ENCODE assay signal across 9 mouse cellular contexts in the genomic region with DNA sequence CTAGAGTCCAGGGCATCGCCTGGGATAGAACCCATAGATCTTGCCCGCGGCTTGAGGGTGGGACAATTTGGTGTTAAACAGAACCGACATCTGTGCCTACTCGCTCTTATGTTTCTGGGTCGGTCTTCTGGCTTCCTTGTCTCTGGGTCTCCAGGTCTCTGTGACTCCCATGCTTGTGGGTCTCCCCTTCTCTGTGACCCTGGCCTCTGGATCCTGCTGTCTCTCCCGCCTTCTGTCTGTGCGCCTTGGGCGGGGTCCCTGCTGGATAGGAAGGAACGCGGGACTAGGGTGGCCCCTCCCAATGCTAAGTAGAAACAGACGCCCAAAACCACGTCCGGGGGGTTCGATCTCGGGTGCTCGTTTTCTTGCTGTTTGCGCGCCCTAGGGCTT. TPM values are rescaled to one million over a fixed set of nuclear protein-coding genes. Genes with fewer than 3 reads are reported as not detected.
DNase-seq lines count a peak whose midpoint lies in the region; ATAC-seq and TF ChIP-seq lines count a peak whose summit lies in the region.
"Had no signal": no experiment of that assay in that cellular context is flagged by ENCODE, and none has a peak within 500 bp of the region (broad histone marks: within the 10 kb centered on the region; RNA-seq: fewer than 3 reads in every experiment).

No protein-coding gene starts in this region.

- no peak for TF ChIP-seq POLR2A in CH12.LX (IDR thresholded peaks at IDR 0.05; ENCODE audit: low read depth, low read length)
- TF ChIP-seq POLR2A in bone marrow, adult 2 months (IDR thresholded peaks at IDR 0.05; ENCODE audit: borderline replicate concordance, control insufficient read depth, low read depth, low read length) = no peak

- WGBS in bone marrow, adult 2 months = 2% methylated on average over 19 of the region's 19 CpGs
- 14% methylated on average over 19 of the region's 19 CpGs for WGBS in heart, embryonic 11.5 days (ENCODE audit: insufficient replicate concordance)
- WGBS in limb, embryonic 11.5 days = 19% methylated on average over 19 of the region's 19 CpGs
- 28% methylated on average over 19 of the region's 19 CpGs for WGBS in midbrain, embryonic 13.5 days

- no peaks in the 10 kb centered on the region for H3K9me3 ChIP-seq in CH12.LX (replicated peaks; ENCODE audit: low read length)
- no peaks in the 10 kb centered on the region for H3K9me3 ChIP-seq in heart, embryonic 11.5 days (replicated peaks; ENCODE audit: control insufficient read depth, low read length)
- H3K9me3 ChIP-seq in limb, embryonic 11.5 days (ENCODE audit: control insufficient read depth, low read length) = no peaks in the 10 kb centered on the region
- no peaks in the 10 kb centered on the region for H3K9me3 ChIP-seq in midbrain, embryonic 13.5 days

- H3K4me2 ChIP-seq in CH12.LX (ENCODE audit: insufficient read depth, low read depth, poor library complexity, severe bottlenecking) = peak overlapping the region; percentile 74
- H3K4me2 ChIP-seq in heart, embryonic 11.5 days = peak overlapping the region; percentile 83
- peak overlapping the region; percentile 86 for H3K4me2 ChIP-seq in limb, embryonic 11.5 days (ENCODE audit: low read depth, severe bottlenecking)
- H3K4me2 ChIP-seq in midbrain, embryonic 13.5 days (replicated peaks) = peak overlapping the region; percentile 62

- no peak for TF ChIP-seq CTCF in CH12.LX (conservative IDR thresholded peaks at IDR 0.05 in 1 of 2, IDR thresholded peaks at IDR 0.05 in 1 of 2; ENCODE audit: low read depth in 2 of 2, low read length in 2 of 2)
- no peak for TF ChIP-seq CTCF in bone marrow, adult 2 months (IDR thresholded peaks at IDR 0.05; ENCODE audit: control insufficient read depth, insufficient read depth, low read length)

- dilution Hi-C loops in CH12.LX (cut with MboI; ENCODE audit: extremely low pct_ligation_motif_present, extremely low pct_unique_long_range_greater_than_20kb, low sequenced_read_pairs) = no loop called here

- H3K9ac ChIP-seq in CH12.LX (ENCODE audit: insufficient read depth, low read depth) = peak overlapping the region; percentile 49; the same call in 1 of the 2 replicates
- peak overlapping the region; percentile 71 for H3K9ac ChIP-seq in heart, embryonic 11.5 days (ENCODE audit: low read depth, low read length)
- peak overlapping the region; percentile 35 for H3K9ac ChIP-seq in limb, embryonic 11.5 days (ENCODE audit: low read length)
- H3K9ac ChIP-seq in midbrain, embryonic 13.5 days (replicated peaks) = peak overlapping the region; percentile 52

- in situ Hi-C loops in CH12.LX (cut with MboI; ENCODE audit: low pct_ligation_motif_present, low pct_unique_long_range_greater_than_20kb, low sequenced_read_pairs) = loop anchor here (5.0 kb wide), 1 partner anchor 135 kb away; no protein-coding TSS in a partner anchor

- H3K27ac ChIP-seq in CH12.LX (ENCODE audit: insufficient read depth, low read depth) = no peak overlapping the region
- H3K27ac ChIP-seq in bone marrow, adult 2 months (ENCODE audit: control insufficient read depth, insufficient read depth, low read depth, low read length, poor library complexity) = peak overlapping the region; percentile 56
- no peak overlapping the region for H3K27ac ChIP-seq in heart, embryonic 11.5 days (ENCODE audit: low read depth, low read length)
- H3K27ac ChIP-seq in limb, embryonic 11.5 days (replicated peaks; ENCODE audit: low read depth, low read length) = no peak overlapping the region
- H3K27ac ChIP-seq in midbrain, embryonic 13.5 days = no peak overlapping the region

- no peak for DNase-seq in CH12.LX (ENCODE audit: extremely low read depth)
- DNase-seq in limb, embryonic 11.5 days (ENCODE audit: low spot score) = no peak
- DNase-seq in right cerebral cortex, adult 2 months (ENCODE audit: low spot score in 2 of 2) = no peak
- DNase-seq in frontal cortex, postnatal 25 days (ENCODE audit: low spot score in 2 of 2) = no peak

- H3K27me3 ChIP-seq in CH12.LX (replicated peaks) = peaks cover 68% of the 10 kb centered on the region
- no peaks in the 10 kb centered on the region for H3K27me3 ChIP-seq in heart, embryonic 11.5 days (ENCODE audit: control insufficient read depth, insufficient read depth, low read length)
- peaks cover 20% of the 10 kb centered on the region for H3K27me3 ChIP-seq in limb, embryonic 11.5 days (ENCODE audit: control insufficient read depth, insufficient read depth, low read length)
- peaks cover 49% of the 10 kb centered on the region for H3K27me3 ChIP-seq in midbrain, embryonic 13.5 days

- no peaks in the 10 kb centered on the region for H3K36me3 ChIP-seq in CH12.LX (replicated peaks in 1 of 2; ENCODE audit: control insufficient read depth in 1 of 2, insufficient read depth in 1 of 2, low read length in 1 of 2)
- no peaks in the 10 kb centered on the region for H3K36me3 ChIP-seq in heart, embryonic 11.5 days (ENCODE audit: control insufficient read depth, insufficient read depth, low read length)
- no peaks in the 10 kb centered on the region for H3K36me3 ChIP-seq in limb, embryonic 11.5 days (ENCODE audit: control insufficient read depth, insufficient read depth, low read length)
- no peaks in the 10 kb centered on the region for H3K36me3 ChIP-seq in midbrain, embryonic 13.5 days

- no peak for TF ChIP-seq EP300 in CH12.LX (IDR thresholded peaks at IDR 0.05; ENCODE audit: low read length)

- ATAC-seq in heart, embryonic 11.5 days (replicated peaks; ENCODE audit: insufficient number of reproducible peaks, low FRiP score, low TSS enrichment) = no peak
- ATAC-seq in limb, embryonic 11.5 days (ENCODE audit: insufficient number of reproducible peaks, low FRiP score, low TSS enrichment, low read depth) = no peak
- no peak for ATAC-seq in midbrain, embryonic 13.5 days
- ATAC-seq in monocyte, adult 5-6 weeks (replicated peaks; ENCODE audit: insufficient number of reproducible peaks, low FRiP score, low TSS enrichment, poor library complexity, severe bottlenecking) = no peak

- TF ChIP-seq RAD21 in CH12.LX (IDR thresholded peaks at IDR 0.05; ENCODE audit: low read depth, low read length) = no peak

- peak overlapping the region in 2 of 3 experiments; percentile 45 to 80 for H3K4me3 ChIP-seq in CH12.LX (replicated peaks in 1 of 3; ENCODE audit: low read depth in 2 of 3, low read length in 2 of 3, poor library complexity in 1 of 3)
- peak overlapping the region; percentile 96 for H3K4me3 ChIP-seq in bone marrow, adult 2 months (replicated peaks; ENCODE audit: control insufficient read depth, low read depth, low read length)
- peak overlapping the region; percentile 59 for H3K4me3 ChIP-seq in heart, embryonic 11.5 days (ENCODE audit: low read depth, low read length)
- peak overlapping the region; percentile 43 for H3K4me3 ChIP-seq in limb, embryonic 11.5 days (ENCODE audit: low read depth, low read length)
- H3K4me3 ChIP-seq in midbrain, embryonic 13.5 days (replicated peaks) = peak overlapping the region; percentile 39

- H3K4me1 ChIP-seq in CH12.LX (ENCODE audit: control insufficient read depth in 1 of 2, insufficient read depth in 2 of 2) = peaks cover 14 to 18% of the 10 kb centered on the region in 2 experiments
- peaks cover 7% of the 10 kb centered on the region; the same call in 1 of the 2 replicates for H3K4me1 ChIP-seq in bone marrow, adult 2 months (ENCODE audit: control insufficient read depth, insufficient read depth, low read length)
- H3K4me1 ChIP-seq in heart, embryonic 11.5 days (ENCODE audit: control insufficient read depth, insufficient read depth, low read length) = peaks cover 39% of the 10 kb centered on the region
- peaks cover 9% of the 10 kb centered on the region for H3K4me1 ChIP-seq in limb, embryonic 11.5 days (ENCODE audit: control insufficient read depth, insufficient read depth, low read length)
- peaks cover 43% of the 10 kb centered on the region for H3K4me1 ChIP-seq in midbrain, embryonic 13.5 days (replicated peaks)

- H3K79me2 ChIP-seq in CH12.LX (replicated peaks; ENCODE audit: control insufficient read depth, extremely low read depth, insufficient read depth, poor library complexity, severe bottlenecking) = no peaks in the 10 kb centered on the region

RNA-seq across cellular contexts. Expression of gene Tedc1, which starts 4.0 kb away (rescaled TPM):
- total RNA-seq in CH12.LX (2012; rRNA removed) = 14.0 and 16.2 TPM in 2 replicates
- total RNA-seq in CH12.LX (2014; rRNA removed) = 5.4 and 6.4 TPM in 2 replicates
- 9.0 and 9.8 TPM in 2 replicates for polyA plus RNA-seq in CH12.LX (2012; ENCODE audit: insufficient read length, low read depth)
- polyA plus RNA-seq in bone marrow, adult 2 months (2011; ENCODE audit: insufficient read depth, insufficient read length, low replicate concordance, missing spikeins) = 7.0 and 16.0 TPM in 2 replicates
- 15.8 and 16.6 TPM in 2 replicates for polyA plus RNA-seq in heart, embryonic 11.5 days (2014; fragmentation: Nextera tagmentation; extraction: Ambion mirVana)
- 39.9 and 41.3 TPM in 2 replicates for polyA plus RNA-seq in limb, embryonic 11.5 days (2014; fragmentation: Nextera tagmentation; extraction: Ambion mirVana)
- 21.3 and 21.6 TPM in 2 replicates for polyA plus RNA-seq in midbrain, embryonic 13.5 days (2015; fragmentation: Nextera tagmentation; extraction: Ambion mirVana)
- total RNA-seq in monocyte, adult 5-6 weeks (2017) = 3.6 to 8.8 TPM (median 4.8 TPM) in 3 replicates

RNA-seq across cellular contexts. Expression of gene Crip1, which starts 6.2 kb away (rescaled TPM):
- total RNA-seq in CH12.LX (2012; rRNA removed) (61.5 and 77.2 TPM in 2 replicates), CH12.LX (2014; rRNA removed) (1.6 and 2.0 TPM in 2 replicates)
- 1.6 and 2.8 TPM in 2 replicates for polyA plus RNA-seq in CH12.LX (2012; ENCODE audit: insufficient read length, low read depth)
- 166 and 201 TPM in 2 replicates for polyA plus RNA-seq in bone marrow, adult 2 months (2011; ENCODE audit: insufficient read depth, insufficient read length, low replicate concordance, missing spikeins)
- polyA plus RNA-seq in heart, embryonic 11.5 days (2014; fragmentation: Nextera tagmentation; extraction: Ambion mirVana) = 525 and 533 TPM in 2 replicates
- 56.2 and 62.8 TPM in 2 replicates for polyA plus RNA-seq in limb, embryonic 11.5 days (2014; fragmentation: Nextera tagmentation; extraction: Ambion mirVana)
- polyA plus RNA-seq in midbrain, embryonic 13.5 days (2015; fragmentation: Nextera tagmentation; extraction: Ambion mirVana) = 31.0 and 35.1 TPM in 2 replicates
- 1,094 to 1,293 TPM (median 1,104 TPM) in 3 replicates for total RNA-seq in monocyte, adult 5-6 weeks (2017)

RNA-seq across cellular contexts. Expression of gene Crip2, which starts 12.2 kb away (rescaled TPM):
- total RNA-seq in CH12.LX (2012; rRNA removed) (6.8 and 7.7 TPM in 2 replicates), CH12.LX (2014; rRNA removed) (0.16 TPM in 1 of 2 replicates, not detected in the other)
- 0.89 and 1.9 TPM in 2 replicates for polyA plus RNA-seq in CH12.LX (2012; ENCODE audit: insufficient read length, low read depth)
- 23.6 and 24.6 TPM in 2 replicates for polyA plus RNA-seq in bone marrow, adult 2 months (2011; ENCODE audit: insufficient read depth, insufficient read length, low replicate concordance, missing spikeins)
- polyA plus RNA-seq in heart, embryonic 11.5 days (2014; fragmentation: Nextera tagmentation; extraction: Ambion mirVana) = 1,118 and 1,169 TPM in 2 replicates
- 49.7 and 53.8 TPM in 2 replicates for polyA plus RNA-seq in limb, embryonic 11.5 days (2014; fragmentation: Nextera tagmentation; extraction: Ambion mirVana)
- 360 TPM in 2 replicates for polyA plus RNA-seq in midbrain, embryonic 13.5 days (2015; fragmentation: Nextera tagmentation; extraction: Ambion mirVana)
- total RNA-seq in monocyte, adult 5-6 weeks (2017) = 0.57 to 1.7 TPM in 2 of 3 replicates, not detected in the other

RNA-seq across cellular contexts. Expression of gene Tmem121, which starts 33.5 kb away (rescaled TPM):
- total RNA-seq in CH12.LX (2012; rRNA removed) = not detected in 2 replicates
- total RNA-seq in CH12.LX (2014; rRNA removed) = not detected in 2 replicates
- not detected in 2 replicates for polyA plus RNA-seq in CH12.LX (2012; ENCODE audit: insufficient read length, low read depth)
- polyA plus RNA-seq in bone marrow, adult 2 months (2011; ENCODE audit: insufficient read depth, insufficient read length, low replicate concordance, missing spikeins) = not detected in 2 replicates
- 1.00 and 1.5 TPM in 2 replicates for polyA plus RNA-seq in heart, embryonic 11.5 days (2014; fragmentation: Nextera tagmentation; extraction: Ambion mirVana)
- polyA plus RNA-seq in limb, embryonic 11.5 days (2014; fragmentation: Nextera tagmentation; extraction: Ambion mirVana) = 8.0 and 12.0 TPM in 2 replicates
- 24.7 and 30.2 TPM in 2 replicates for polyA plus RNA-seq in midbrain, embryonic 13.5 days (2015; fragmentation: Nextera tagmentation; extraction: Ambion mirVana)
- total RNA-seq in monocyte, adult 5-6 weeks (2017) = 0.19 TPM in 1 of 3 replicates, not detected in the others
- total RNA-seq: common myeloid progenitor, adult 5-6 weeks had no signal

RNA-seq across cellular contexts. Expression of gene Mta1, which starts 54.2 kb away (rescaled TPM):
- total RNA-seq in CH12.LX (2012; rRNA removed) (29.5 and 39.4 TPM in 2 replicates), CH12.LX (2014; rRNA removed) (11.5 and 12.7 TPM in 2 replicates)
- polyA plus RNA-seq in CH12.LX (2012; ENCODE audit: insufficient read length, low read depth) = 68.6 and 76.7 TPM in 2 replicates
- polyA plus RNA-seq in bone marrow, adult 2 months (2011; ENCODE audit: insufficient read depth, insufficient read length, low replicate concordance, missing spikeins) = 17.9 and 20.9 TPM in 2 replicates
- polyA plus RNA-seq in heart, embryonic 11.5 days (2014; fragmentation: Nextera tagmentation; extraction: Ambion mirVana) = 12.3 and 14.7 TPM in 2 replicates
- 24.2 and 26.4 TPM in 2 replicates for polyA plus RNA-seq in limb, embryonic 11.5 days (2014; fragmentation: Nextera tagmentation; extraction: Ambion mirVana)
- 17.2 and 17.4 TPM in 2 replicates for polyA plus RNA-seq in midbrain, embryonic 13.5 days (2015; fragmentation: Nextera tagmentation; extraction: Ambion mirVana)
- 9.6 to 19.4 TPM (median 12.7 TPM) in 3 replicates for total RNA-seq in monocyte, adult 5-6 weeks (2017)

Comparison
In these comparisons a context has a peak if more than half of its experiments do, and no peak if none do; other contexts are left out.
1. H3K4me3 ChIP-seq: peak in every context shown above with its lines; median percentile 96 in bone marrow, adult 2 months; 62 in CH12.LX; 59 in heart, embryonic 11.5 days; 43 in limb, embryonic 11.5 days; 39 in midbrain, embryonic 13.5 days.